In the genomic region with DNA sequence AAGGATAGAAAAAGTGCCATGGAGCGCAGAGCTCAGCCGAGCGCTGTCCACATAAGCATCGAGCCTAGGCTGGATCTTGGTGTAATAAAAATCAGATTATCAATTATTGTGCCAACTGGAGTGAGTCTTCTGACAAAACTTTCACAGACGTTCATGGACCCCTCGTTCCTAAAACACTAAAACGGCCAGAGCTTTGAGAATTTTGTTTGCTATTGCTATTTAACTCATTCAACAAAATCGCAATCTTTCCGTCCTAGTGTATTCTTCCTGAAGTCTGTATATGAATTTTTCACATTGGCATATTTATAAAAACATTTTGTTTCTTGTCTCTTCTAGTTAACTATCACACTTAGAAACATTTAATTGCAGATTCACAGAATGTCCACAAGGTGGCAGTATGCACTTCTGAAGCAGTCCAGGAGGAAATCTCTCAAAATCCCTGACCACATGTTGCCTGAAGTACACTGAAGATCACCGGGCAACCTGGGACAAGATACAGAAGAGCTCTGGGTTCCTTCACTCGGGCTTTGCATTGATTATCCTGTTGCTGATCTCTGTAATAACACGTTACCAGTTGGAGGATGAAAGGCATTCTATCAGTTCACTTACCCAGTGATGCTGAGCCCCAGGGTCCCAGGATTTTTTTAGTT, we compare ENCODE assay signal across 9 mouse cellular contexts. TPM values are rescaled to one million over a fixed set of nuclear protein-coding genes. Genes with fewer than 3 reads are reported as not detected.
DNase-seq lines count a peak whose midpoint lies in the region; ATAC-seq lines count a peak whose summit lies in the region.
"Had no signal": no experiment of that assay in that cellular context is flagged by ENCODE, and none has a peak within 500 bp of the region (broad histone marks: within the 10 kb centered on the region; RNA-seq: fewer than 3 reads in every experiment).

No protein-coding gene starts in this region.

- no peak overlapping the region for H3K4me2 ChIP-seq in forebrain, embryonic 15.5 days (replicated peaks)

- H3K27ac ChIP-seq in forebrain, embryonic 15.5 days (replicated peaks): no peak overlapping the region

- peaks cover 2% of the 10 kb centered on the region; the same call in 1 of the 2 replicates for H3K27me3 ChIP-seq in forebrain, embryonic 15.5 days

- H3K4me3 ChIP-seq in forebrain, embryonic 15.5 days: no peak overlapping the region

- H3K36me3 ChIP-seq in forebrain, embryonic 15.5 days: no peaks in the 10 kb centered on the region

- no peaks in the 10 kb centered on the region for H3K9me3 ChIP-seq in forebrain, embryonic 15.5 days

- no peak overlapping the region for H3K9ac ChIP-seq in forebrain, embryonic 15.5 days (replicated peaks)

- WGBS in forebrain, embryonic 15.5 days: 27% methylated on average over 12 of the region's 12 CpGs

- DNase-seq in adrenal gland, adult 2 months: peak; percentile 17
- DNase-seq in adrenal gland, postnatal 25 days: no peak
- DNase-seq in right cerebral cortex, adult 2 months (ENCODE audit: low spot score in 2 of 2): peak; percentile 14 to 29
- DNase-seq in right cerebral cortex, postnatal 25 days: no peak
- DNase-seq in kidney, postnatal 36 days: peak; percentile 3 to 8
- no peak for DNase-seq in thymus, postnatal 14 days

- 0 out of 2 replicates have a peak, but pooled peaks have one; percentile 24 for ATAC-seq in forebrain, embryonic 15.5 days (replicated peaks)
- peak; percentile 78; the same call in 1 of the 2 replicates for ATAC-seq in monocyte, adult 5-6 weeks (replicated peaks; ENCODE audit: insufficient number of reproducible peaks, low FRiP score, low TSS enrichment, poor library complexity, severe bottlenecking)

- H3K4me1 ChIP-seq in forebrain, embryonic 15.5 days: peaks cover 5% of the 10 kb centered on the region; the same call in 1 of the 2 replicates

RNA-seq across cellular contexts. Expression of gene Nme8, which starts 1.1 kb away (rescaled TPM):
- total RNA-seq in adrenal gland, adult 2 months (2021): not detected
- polyA plus RNA-seq in adrenal gland, adult 2 months (2012; rRNA removed): not detected in 2 replicates
- not detected in 2 replicates for total RNA-seq in adrenal gland, postnatal 25 days (2021)
- not detected in 2 replicates for polyA plus RNA-seq in forebrain, embryonic 15.5 days (2015; fragmentation: Nextera tagmentation; extraction: Ambion mirVana)
- total RNA-seq in monocyte, adult 5-6 weeks (2017): not detected in 3 replicates
- total RNA-seq: left cerebral cortex, postnatal 10 days had no signal

Comparison
In these comparisons a context has a peak if more than half of its experiments do, and no peak if none do; other contexts are left out.
1. DNase-seq: peak in adrenal gland, adult 2 months (single experiment), right cerebral cortex, adult 2 months (2 of 2) and kidney, postnatal 36 days (2 of 2); none in adrenal gland, postnatal 25 days (single experiment), right cerebral cortex, postnatal 25 days (single experiment) and thymus, postnatal 14 days (single experiment).